Mouse (Mus musculus) adrenal gland, postnatal 10 days (tissue): ENCODE measurements at regions not wholly inside any gene's neighbourhood (a gene's known extent, or its start where the extent isn't known, plus 50 kb on each side); places are given as distances from the start of the nearest gene placed in this dataset.

Experiments
- DNase-seq: peaks from one replicate; pipeline ENCODE4 v3.0.0; 2021; ENCODE audit warnings: mixed read lengths

GRCm38 (mm10) chr8:76309200-76309599, 590.0 kb upstream of the Nr3c2 start:
- no peak for DNase-seq

- no peak for DNase-seq
Measured at GRCm38 (mm10) chr8:76328540-76328939, 570.7 kb upstream of the Nr3c2 start.

GRCm38 (mm10) chr8:76343072-76343471, 556.2 kb upstream of the Nr3c2 start:
- DNase-seq, result no peak

GRCm38 (mm10) chr8:76346150-76346549, 553.1 kb upstream of the Nr3c2 start:
- DNase-seq, result no peak

GRCm38 (mm10) chr8:76346832-76347231, 552.4 kb upstream of the Nr3c2 start:
- peak; percentile 15 for DNase-seq

GRCm38 (mm10) chr8:76374314-76374713, 524.9 kb upstream of the Nr3c2 start:
- no peak for DNase-seq

- no peak for DNase-seq
Measured at GRCm38 (mm10) chr8:76377711-76378110, 521.5 kb upstream of the Nr3c2 start.

GRCm38 (mm10) chr8:76381643-76382042, 517.6 kb upstream of the Nr3c2 start:
- DNase-seq, result no peak

- no peak for DNase-seq
Measured at GRCm38 (mm10) chr8:76383583-76384281, 515.5 kb upstream of the Nr3c2 start.

GRCm38 (mm10) chr8:76384282-76384637, 515.0 kb upstream of the Nr3c2 start:
- no peak for DNase-seq

GRCm38 (mm10) chr8:76392004-76392403, 507.2 kb upstream of the Nr3c2 start:
- DNase-seq, result no peak

- no peak for DNase-seq
Measured at GRCm38 (mm10) chr8:76422459-76422858, 476.8 kb upstream of the Nr3c2 start.

GRCm38 (mm10) chr8:76422861-76423532, 476.2 kb upstream of the Nr3c2 start:
- no peak for DNase-seq

GRCm38 (mm10) chr8:76429818-76430217, 469.4 kb upstream of the Nr3c2 start:
- DNase-seq, result no peak

GRCm38 (mm10) chr8:76432813-76433212, 466.4 kb upstream of the Nr3c2 start:
- no peak for DNase-seq

- DNase-seq, result no peak
Measured at GRCm38 (mm10) chr8:76437951-76438350, 461.3 kb upstream of the Nr3c2 start.

GRCm38 (mm10) chr8:76474464-76475208, 424.6 kb upstream of the Nr3c2 start:
- DNase-seq, result no peak

GRCm38 (mm10) chr8:76478966-76479365, 420.3 kb upstream of the Nr3c2 start:
- DNase-seq, result no peak

GRCm38 (mm10) chr8:76503621-76504020, 395.6 kb upstream of the Nr3c2 start:
- DNase-seq, result no peak

- DNase-seq, result no peak
Measured at GRCm38 (mm10) chr8:76507247-76507646, 392.0 kb upstream of the Nr3c2 start.

- DNase-seq, result no peak
Measured at GRCm38 (mm10) chr8:76509201-76509600, 390.0 kb upstream of the Nr3c2 start.

- DNase-seq, result no peak
Measured at GRCm38 (mm10) chr8:76514132-76514531, 385.1 kb upstream of the Nr3c2 start.

GRCm38 (mm10) chr8:76538806-76539480, 360.3 kb upstream of the Nr3c2 start:
- DNase-seq, result no peak
